Mouse (Mus musculus) limb, embryonic 11.5 days (tissue): ENCODE data around the gene Mmp21. TPM values are rescaled to one million over a fixed set of nuclear protein-coding genes. Genes with fewer than 3 reads are reported as not detected.

Experiments
- ATAC-seq: fragments of 200-750 bp; cut with Nextera tagmentation; 2 replicates; pipeline ENCODE4 v1.8.0; 2017; ENCODE audit warnings: low read depth; ENCODE audit not compliant: insufficient number of reproducible peaks, low FRiP score, low TSS enrichment
- DNase-seq: peaks from one replicate; pipeline ENCODE4 v3.0.0-alpha.2; 2015; ENCODE audit warnings: low spot score
- H3K27ac ChIP-seq: fragments of 300-500 bp; sonication (generic); replicated peaks from 2 replicates; pipeline ENCODE4 v1.5.1; 2014; ENCODE audit warnings: low read depth, mild to moderate bottlenecking, low read length
- H3K27me3 ChIP-seq: fragments of 300-500 bp; sonication (generic); 2 replicates; pipeline ENCODE4 v1.6.1; 2014; ENCODE audit warnings: mild to moderate bottlenecking, low read length, mixed read lengths; ENCODE audit not compliant: control insufficient read depth, insufficient read depth
- H3K36me3 ChIP-seq: fragments of 300-500 bp; sonication (generic); 2 replicates; pipeline ENCODE4 v1.6.1; 2014; ENCODE audit warnings: mild to moderate bottlenecking, low read length, moderate library complexity, mixed read lengths; ENCODE audit not compliant: control insufficient read depth, insufficient read depth
- H3K4me1 ChIP-seq: fragments of 300-500 bp; sonication (generic); 2 replicates; pipeline ENCODE4 v1.6.1; 2014; ENCODE audit warnings: low read length, mixed read lengths; ENCODE audit not compliant: control insufficient read depth, insufficient read depth
- H3K4me2 ChIP-seq: fragments of 300-500 bp; sonication (generic); 2 replicates; pipeline ENCODE4 v1.6.1; 2014; ENCODE audit warnings: low read depth, mild to moderate bottlenecking, moderate library complexity; ENCODE audit not compliant: severe bottlenecking
- H3K4me3 ChIP-seq: fragments of 300-500 bp; sonication (generic); 2 replicates; pipeline ENCODE4 v1.5.1; 2014; ENCODE audit warnings: low read depth, low read length
- H3K9ac ChIP-seq: fragments of 300-500 bp; sonication (generic); 2 replicates; pipeline ENCODE4 v1.6.1; 2014; ENCODE audit warnings: mild to moderate bottlenecking, low read length
- H3K9me3 ChIP-seq: fragments of 300-500 bp; sonication (generic); 2 replicates; pipeline ENCODE4 v1.6.1; 2016; ENCODE audit warnings: low read length; ENCODE audit not compliant: control insufficient read depth
- WGBS: fragments of 180-500 bp; shearing (Covaris S2); extraction: QIAGEN DNeasy Blood & Tissue Kit; methylation state at CpG from one replicate; pipeline ENCODE4 v1.1.7; 2014; 5-methylcytosine and 5-hydroxymethylcytosine counted together
- polyA plus RNA-seq: library from polyadenylated mRNA; unstranded; fragments of >200 nt; fragmentation: Nextera tagmentation; extraction: Ambion mirVana; gene quantifications from 2 replicates; pipeline ENCODE4 v1.2.1, GENCODE M21; 2014

The Mmp21 gene
- polyA plus RNA-seq, 1 experiment from 2014 or later: 0.08 TPM

- peaks cover 13% of the 10 kb centered on the region; the same call in 1 of the 2 replicates for H3K4me1 ChIP-seq
- no peak overlapping the region for H3K9ac ChIP-seq
- H3K36me3 ChIP-seq: peaks cover 19% of the 10 kb centered on the region
- no peak for DNase-seq
- peak overlapping the region; percentile 57; the same call in 1 of the 2 replicates for H3K4me2 ChIP-seq
- no peak overlapping the region for H3K4me3 ChIP-seq
- no peak overlapping the region for H3K27ac ChIP-seq
- no peaks in the 10 kb centered on the region for H3K27me3 ChIP-seq
- 90% methylated on average over 13 of the region's 13 CpGs for WGBS
- H3K9me3 ChIP-seq: no peaks in the 10 kb centered on the region
- no peak for ATAC-seq
These were observed 41.0 kb downstream of the Mmp21 start for GRCm38 (mm10) chr7:133638821-133639220.

GRCm38 (mm10) chr7:133638306-133638705 is 41.6 kb downstream of the Mmp21 start:
- Histone ChIP-seq H3K36me3 (peaks cover 14% of the 10 kb centered on the region), H3K4me2 (peak overlapping the region; percentile 57), H3K4me1 (peaks cover 13% of the 10 kb centered on the region; the same call in 1 of the 2 replicates), H3K9me3 (no peaks in the 10 kb centered on the region), H3K9ac (peak overlapping the region; percentile 79), H3K4me3 (peak overlapping the region; percentile 80), H3K27ac (no peak overlapping the region), H3K27me3 (no peaks in the 10 kb centered on the region)
- ATAC-seq: no peak
- no peak for DNase-seq
- WGBS: 12% methylated on average over 13 of the region's 13 CpGs

GRCm38 (mm10) chr7:133637361-133638305 is 42.2 kb downstream of the Mmp21 start, which contains the start of gene Edrf1:
Gene Edrf1 (plus strand): TSS chr7:133637543.
- ATAC-seq (peak; percentile 95), DNase-seq (peak; percentile 99)
- Histone ChIP-seq H3K36me3 (peaks cover 12% of the 10 kb centered on the region), H3K9ac (peak within 1 kb of the TSS; percentile 85), H3K4me1 (peaks cover 13% of the 10 kb centered on the region; the same call in 1 of the 2 replicates), H3K9me3 (no peaks in the 10 kb centered on the region), H3K4me3 (peak within 1 kb of the TSS; percentile 80), H3K4me2 (peak within 1 kb of the TSS; percentile 57), H3K27me3 (no peaks in the 10 kb centered on the region), H3K27ac (peak within 1 kb of the TSS; percentile 84)
- under 1% methylated on average over 78 of the region's 81 CpGs for WGBS

- ATAC-seq: peak; percentile 31; the same call in 1 of the 2 replicates
- H3K4me1 ChIP-seq: peaks cover 13% of the 10 kb centered on the region; the same call in 1 of the 2 replicates
- 1% methylated on average over 21 of the region's 21 CpGs for WGBS
These were observed 43.0 kb downstream of the Mmp21 start for GRCm38 (mm10) chr7:133636738-133637352.

GRCm38 (mm10) chr7:133634932-133635650 is 44.8 kb downstream of the Mmp21 start:
- ATAC-seq (0 out of 2 replicates have a peak, but pooled peaks have one; percentile 25), DNase-seq (peak; percentile 69)
- no peaks in the 10 kb centered on the region for H3K27me3 ChIP-seq

More at GRCm38 (mm10) chr7:133636738-133637352, 43.0 kb downstream of the Mmp21 start:
- H3K27ac ChIP-seq: peak overlapping the region; percentile 84
- peak overlapping the region; percentile 57 for H3K4me2 ChIP-seq
- no peaks in the 10 kb centered on the region for H3K27me3 ChIP-seq
- peaks cover 7% of the 10 kb centered on the region for H3K36me3 ChIP-seq
- peak overlapping the region; percentile 80 for H3K4me3 ChIP-seq
- peak; percentile 97 for DNase-seq
- peak overlapping the region; percentile 85 for H3K9ac ChIP-seq
- no peaks in the 10 kb centered on the region for H3K9me3 ChIP-seq

GRCm38 (mm10) chr7:133632476-133632875 is 47.4 kb downstream of the Mmp21 start:
- no peaks in the 10 kb centered on the region for H3K36me3 ChIP-seq
- no peak overlapping the region for H3K27ac ChIP-seq
- DNase-seq: peak; percentile 71
- no peak overlapping the region for H3K9ac ChIP-seq
- 32% methylated on average over 2 of the region's 2 CpGs for WGBS
- H3K27me3 ChIP-seq: no peaks in the 10 kb centered on the region
- H3K4me3 ChIP-seq: no peak overlapping the region
- no peaks in the 10 kb centered on the region for H3K9me3 ChIP-seq
- no peak overlapping the region for H3K4me2 ChIP-seq
- peaks cover 6% of the 10 kb centered on the region; the same call in 1 of the 2 replicates for H3K4me1 ChIP-seq
- no peak for ATAC-seq

More at GRCm38 (mm10) chr7:133634932-133635650, 44.8 kb downstream of the Mmp21 start:
- Histone ChIP-seq H3K36me3 (0 out of 2 replicates have a peak, but pooled peaks cover 2% of the 10 kb centered on the region), H3K4me2 (no peak overlapping the region), H3K9me3 (no peaks in the 10 kb centered on the region), H3K27ac (peak overlapping the region; percentile 83), H3K9ac (no peak overlapping the region), H3K4me3 (no peak overlapping the region), H3K4me1 (peaks cover 13% of the 10 kb centered on the region; the same call in 1 of the 2 replicates)
- WGBS: 20% methylated on average over 11 of the region's 12 CpGs

- DNase-seq: no peak
- WGBS: 84% methylated on average over 5 of the region's 5 CpGs
- H3K4me1 ChIP-seq: peaks cover 6% of the 10 kb centered on the region; the same call in 1 of the 2 replicates
- no peak overlapping the region for H3K9ac ChIP-seq
- ATAC-seq: no peak
- no peak overlapping the region for H3K27ac ChIP-seq
- H3K4me2 ChIP-seq: no peak overlapping the region
- H3K9me3 ChIP-seq: no peaks in the 10 kb centered on the region
- H3K27me3 ChIP-seq: no peaks in the 10 kb centered on the region
- no peaks in the 10 kb centered on the region for H3K36me3 ChIP-seq
- H3K4me3 ChIP-seq: no peak overlapping the region
These were observed 49.0 kb downstream of the Mmp21 start for GRCm38 (mm10) chr7:133630821-133631220.
